Mouse (Mus musculus): ENCODE data around the gene Lrr1. TPM values are rescaled to one million over a fixed set of nuclear protein-coding genes. Genes with fewer than 3 reads are reported as not detected.

Gene Lrr1
- polyA plus RNA-seq, 1 experiment from 2014 or later, result 5.5 TPM

GRCm38 (mm10) chr12:69214393-69214792 is 45.8 kb downstream of the Lrr1 start:
- H3K4me2 ChIP-seq (ENCODE audit: low read length), result no peak overlapping the region
- H3K9ac ChIP-seq (replicated peaks; ENCODE audit: low read length), result no peak overlapping the region
- DNase-seq (no peak), ATAC-seq (ENCODE audit: low FRiP score, low TSS enrichment) (no peak)
- no peaks in the 10 kb centered on the region for H3K27me3 ChIP-seq (ENCODE audit: control insufficient read depth, insufficient read depth, low read length)
- no peaks in the 10 kb centered on the region for H3K36me3 ChIP-seq (ENCODE audit: control insufficient read depth, insufficient read depth, low read length)
- no peak overlapping the region for H3K4me3 ChIP-seq (replicated peaks; ENCODE audit: low read depth, low read length)
- 94% methylated on average over 7 of the region's 7 CpGs for WGBS
- H3K9me3 ChIP-seq (ENCODE audit: control insufficient read depth, low read length), result no peaks in the 10 kb centered on the region
- H3K4me1 ChIP-seq (ENCODE audit: control insufficient read depth, insufficient read depth, low read length), result no peaks in the 10 kb centered on the region
- H3K27ac ChIP-seq (replicated peaks; ENCODE audit: low read depth, low read length), result no peak overlapping the region

GRCm38 (mm10) chr12:69215000-69215785 is 46.6 kb downstream of the Lrr1 start:
- no peak for DNase-seq
- no peak for ATAC-seq (ENCODE audit: low FRiP score, low TSS enrichment)

GRCm38 (mm10) chr12:69216587-69216986 is 48.0 kb downstream of the Lrr1 start:
- H3K9ac ChIP-seq (replicated peaks; ENCODE audit: low read length), result no peak overlapping the region
- no peaks in the 10 kb centered on the region for H3K4me1 ChIP-seq (ENCODE audit: control insufficient read depth, insufficient read depth, low read length)
- DNase-seq, result no peak
- H3K27ac ChIP-seq (replicated peaks; ENCODE audit: low read depth, low read length), result no peak overlapping the region
- H3K4me2 ChIP-seq (ENCODE audit: low read length), result no peak overlapping the region
- no peak for ATAC-seq (ENCODE audit: low FRiP score, low TSS enrichment)
- WGBS, result 94% methylated on average over 7 of the region's 7 CpGs
- no peak overlapping the region for H3K4me3 ChIP-seq (replicated peaks; ENCODE audit: low read depth, low read length)
- H3K9me3 ChIP-seq (ENCODE audit: control insufficient read depth, low read length), result no peaks in the 10 kb centered on the region
- H3K36me3 ChIP-seq (ENCODE audit: control insufficient read depth, insufficient read depth, low read length), result no peaks in the 10 kb centered on the region
- H3K27me3 ChIP-seq (ENCODE audit: control insufficient read depth, insufficient read depth, low read length), result no peaks in the 10 kb centered on the region

More at GRCm38 (mm10) chr12:69215000-69215785, 46.6 kb downstream of the Lrr1 start:
- Histone ChIP-seq H3K4me3 (replicated peaks; ENCODE audit: low read depth, low read length) (no peak overlapping the region), H3K27me3 (ENCODE audit: control insufficient read depth, insufficient read depth, low read length) (no peaks in the 10 kb centered on the region), H3K4me2 (ENCODE audit: low read length) (no peak overlapping the region), H3K9me3 (ENCODE audit: control insufficient read depth, low read length) (no peaks in the 10 kb centered on the region), H3K27ac (replicated peaks; ENCODE audit: low read depth, low read length) (no peak overlapping the region), H3K4me1 (ENCODE audit: control insufficient read depth, insufficient read depth, low read length) (no peaks in the 10 kb centered on the region), H3K9ac (replicated peaks; ENCODE audit: low read length) (no peak overlapping the region), H3K36me3 (ENCODE audit: control insufficient read depth, insufficient read depth, low read length) (no peaks in the 10 kb centered on the region)
- WGBS, result 95% methylated on average over 3 of the region's 3 CpGs

- no peak overlapping the region for H3K9ac ChIP-seq (replicated peaks; ENCODE audit: low read length)
- H3K4me2 ChIP-seq (ENCODE audit: low read length), result no peak overlapping the region
- H3K36me3 ChIP-seq (ENCODE audit: control insufficient read depth, insufficient read depth, low read length), result no peaks in the 10 kb centered on the region
- H3K9me3 ChIP-seq (ENCODE audit: control insufficient read depth, low read length), result no peaks in the 10 kb centered on the region
- DNase-seq, result no peak
- no peak for ATAC-seq (ENCODE audit: low FRiP score, low TSS enrichment)
- H3K27me3 ChIP-seq (ENCODE audit: control insufficient read depth, insufficient read depth, low read length), result no peaks in the 10 kb centered on the region
- no peak overlapping the region for H3K4me3 ChIP-seq (replicated peaks; ENCODE audit: low read depth, low read length)
- no peaks in the 10 kb centered on the region for H3K4me1 ChIP-seq (ENCODE audit: control insufficient read depth, insufficient read depth, low read length)
- 84% methylated on average over 19 of the region's 19 CpGs for WGBS
- H3K27ac ChIP-seq (replicated peaks; ENCODE audit: low read depth, low read length), result no peak overlapping the region
Observed at GRCm38 (mm10) chr12:69220613-69221277, 52.1 kb downstream of the Lrr1 start.

GRCm38 (mm10) chr12:69227776-69228466 is 59.3 kb downstream of the Lrr1 start, which contains the start of gene Pole2:
Gene Pole2 (minus strand): TSS chr12:69228195.
- WGBS, result 1% methylated on average over 37 of the region's 37 CpGs
- H3K36me3 ChIP-seq (ENCODE audit: control insufficient read depth, insufficient read depth, low read length), result no peaks in the 10 kb centered on the region
- no peaks in the 10 kb centered on the region for H3K4me1 ChIP-seq (ENCODE audit: control insufficient read depth, insufficient read depth, low read length)
- peak within 1 kb of the TSS; percentile 63 for H3K4me3 ChIP-seq (replicated peaks; ENCODE audit: low read depth, low read length)
- H3K27ac ChIP-seq (replicated peaks; ENCODE audit: low read depth, low read length), result no peak within 1 kb of the TSS
- H3K9ac ChIP-seq (replicated peaks; ENCODE audit: low read length), result peak within 1 kb of the TSS; percentile 43; the same call in 1 of the 2 replicates
- H3K4me2 ChIP-seq (ENCODE audit: low read length), result peak within 1 kb of the TSS; percentile 60
- no peaks in the 10 kb centered on the region for H3K9me3 ChIP-seq (ENCODE audit: control insufficient read depth, low read length)
- DNase-seq, result peak; percentile 89
- no peaks in the 10 kb centered on the region for H3K27me3 ChIP-seq (ENCODE audit: control insufficient read depth, insufficient read depth, low read length)
- peak; percentile 91 for ATAC-seq (ENCODE audit: low FRiP score, low TSS enrichment)

Small RNA genes within 50 kb of the gene (microRNA-seq; reads per million reads assigned to microRNA genes)
- gene Gm47287 (not detected), gene Gm47295 (1.6 reads per million, percentile 6 among the genes with 10 or more reads in this experiment)

Other genes with a start within 250 kb of the Lrr1 start
- 1,138 and 1,407 TPM in 2 replicates for gene Rps29, start 9.6 kb upstream of the Lrr1 start, polyA plus RNA-seq (2014; fragmentation: Nextera tagmentation; extraction: Ambion mirVana)
- 340 and 383 TPM in 2 replicates for gene Rpl36al, start 15.3 kb downstream of the Lrr1 start, polyA plus RNA-seq (2014; fragmentation: Nextera tagmentation; extraction: Ambion mirVana)
- gene Mgat2, start 15.3 kb downstream of the Lrr1 start, polyA plus RNA-seq (2014; fragmentation: Nextera tagmentation; extraction: Ambion mirVana), result 37.6 and 39.9 TPM in 2 replicates
- 12.7 and 15.0 TPM in 2 replicates for gene Gm49383, start 28.3 kb downstream of the Lrr1 start, polyA plus RNA-seq (2014; fragmentation: Nextera tagmentation; extraction: Ambion mirVana)
- 7.0 and 7.6 TPM in 2 replicates for gene Dnaaf2, start 29.6 kb downstream of the Lrr1 start, polyA plus RNA-seq (2014; fragmentation: Nextera tagmentation; extraction: Ambion mirVana)
- gene Gm49384, start 35.5 kb downstream of the Lrr1 start, polyA plus RNA-seq (2014; fragmentation: Nextera tagmentation; extraction: Ambion mirVana), result 11.7 and 13.8 TPM in 2 replicates
- gene Pole2, start 59.4 kb downstream of the Lrr1 start, polyA plus RNA-seq (2014; fragmentation: Nextera tagmentation; extraction: Ambion mirVana), result 4.0 and 4.6 TPM in 2 replicates
- 17.5 and 18.5 TPM in 2 replicates for gene Klhdc1, start 72.4 kb downstream of the Lrr1 start, polyA plus RNA-seq (2014; fragmentation: Nextera tagmentation; extraction: Ambion mirVana)
- 313 and 329 TPM in 2 replicates for gene Klhdc2, start 127.9 kb downstream of the Lrr1 start, polyA plus RNA-seq (2014; fragmentation: Nextera tagmentation; extraction: Ambion mirVana)
- 78.8 and 87.1 TPM in 2 replicates for gene Nemf, start 188.4 kb downstream of the Lrr1 start, polyA plus RNA-seq (2014; fragmentation: Nextera tagmentation; extraction: Ambion mirVana)
- gene Arf6, start 203.3 kb downstream of the Lrr1 start, polyA plus RNA-seq (2014; fragmentation: Nextera tagmentation; extraction: Ambion mirVana), result 34.5 and 34.7 TPM in 2 replicates
- 0.51 and 0.53 TPM in 2 replicates for gene Gm9887, start 203.6 kb downstream of the Lrr1 start, polyA plus RNA-seq (2014; fragmentation: Nextera tagmentation; extraction: Ambion mirVana)